Mouse (Mus musculus) forebrain, embryonic 11.5 days (tissue): ENCODE results near the gene Tmem88b. TPM values are rescaled to one million over a fixed set of nuclear protein-coding genes. Genes with fewer than 3 reads are reported as not detected.

Source experiments
- ATAC-seq: fragments of 200-750 bp; cut with Nextera tagmentation; replicated peaks from 2 replicates; pipeline ENCODE4 v1.8.0; 2017; ENCODE audit warnings: moderate TSS enrichment; ENCODE audit not compliant: low FRiP score
- DNase-seq: peaks from one replicate; pipeline ENCODE4 v3.0.0-alpha.2; 2017; ENCODE audit warnings: low spot score
- H3K27ac ChIP-seq: fragments of 300-500 bp; sonication (generic); 2 replicates; pipeline ENCODE4 v1.5.1; 2014; ENCODE audit warnings: low read depth, low read length
- H3K27me3 ChIP-seq: fragments of 300-500 bp; sonication (generic); 2 replicates; pipeline ENCODE4 v1.6.1; 2014; ENCODE audit warnings: mild to moderate bottlenecking, low read length, mixed read lengths; ENCODE audit not compliant: control insufficient read depth, insufficient read depth
- H3K36me3 ChIP-seq: fragments of 300-500 bp; sonication (generic); 2 replicates; pipeline ENCODE4 v1.6.1; 2014; ENCODE audit warnings: mild to moderate bottlenecking, low read length, moderate library complexity, mixed read lengths; ENCODE audit not compliant: control insufficient read depth, insufficient read depth
- H3K4me1 ChIP-seq: fragments of 300-500 bp; sonication (generic); replicated peaks from 2 replicates; pipeline ENCODE4 v1.6.1; 2014; ENCODE audit warnings: low read length, mixed read lengths; ENCODE audit not compliant: control insufficient read depth, insufficient read depth
- H3K4me2 ChIP-seq: fragments of 300-500 bp; sonication (generic); 2 replicates; pipeline ENCODE4 v1.6.1; 2014; ENCODE audit warnings: low read depth, mild to moderate bottlenecking, low read length, moderate library complexity, mixed read lengths; ENCODE audit not compliant: severe bottlenecking
- H3K4me3 ChIP-seq: fragments of 300-500 bp; sonication (generic); 2 replicates; pipeline ENCODE4 v1.5.1; 2014; ENCODE audit warnings: low read depth, low read length
- H3K9ac ChIP-seq: fragments of 300-500 bp; sonication (generic); 2 replicates; pipeline ENCODE4 v1.6.1; 2014; ENCODE audit warnings: low read length
- H3K9me3 ChIP-seq: fragments of 300-500 bp; sonication (generic); 2 replicates; pipeline ENCODE4 v1.6.1; 2016; ENCODE audit warnings: low read length, mixed read lengths; ENCODE audit not compliant: control insufficient read depth
- WGBS: fragments of 180-500 bp; shearing (Covaris S2); extraction: QIAGEN DNeasy Blood & Tissue Kit; methylation state at CpG from one replicate; pipeline ENCODE4 v1.1.7; 2014; 5-methylcytosine and 5-hydroxymethylcytosine counted together
- polyA plus RNA-seq: library from polyadenylated mRNA; unstranded; fragments of >200 nt; fragmentation: Nextera tagmentation; extraction: Ambion mirVana; gene quantifications from 2 replicates; pipeline ENCODE4 v1.2.1, GENCODE M21; 2014

The Tmem88b gene
- polyA plus RNA-seq, 1 experiment from 2014 or later: 0.43 TPM

DNA sequence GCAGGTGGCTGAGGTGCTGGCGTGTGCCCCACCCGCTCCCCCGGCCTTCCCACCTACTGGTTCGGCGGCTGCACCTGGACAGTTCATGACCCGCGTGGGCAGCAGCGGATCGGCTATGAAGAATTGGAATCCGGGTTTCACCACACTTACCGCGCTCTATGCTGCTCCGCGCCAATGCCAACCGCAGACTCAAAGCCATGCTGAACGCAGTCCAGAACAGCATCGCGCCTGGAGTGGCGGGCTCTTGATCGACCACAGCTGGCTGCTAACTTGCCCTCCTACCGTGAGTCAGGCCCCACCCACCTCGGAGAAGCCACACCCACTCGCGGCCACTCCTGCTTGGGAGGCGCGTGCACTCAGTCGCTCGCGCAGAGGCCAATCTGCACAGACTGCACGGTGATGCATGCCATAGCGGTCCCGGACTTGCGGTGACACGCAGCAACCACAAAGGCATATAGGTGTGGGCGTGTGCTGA lies 11.4 kb downstream of the Tmem88b start, which contains the start of gene Vwa1:
TSS of gene Vwa1 (minus strand) at position 419 of the 475 bp plus-strand sequence.
- Histone ChIP-seq H3K4me1 (peaks cover 11% of the 10 kb centered on the region; the same call in 1 of the 2 replicates), H3K4me3 (peak within 1 kb of the TSS; percentile 24), H3K27me3 (peaks cover 9% of the 10 kb centered on the region), H3K9me3 (no peaks in the 10 kb centered on the region), H3K36me3 (no peaks in the 10 kb centered on the region), H3K9ac (peak within 1 kb of the TSS; percentile 42), H3K27ac (no peak within 1 kb of the TSS), H3K4me2 (peak within 1 kb of the TSS; percentile 67)
- ATAC-seq (peak; percentile 40; the same call in 1 of the 2 replicates), DNase-seq (peak; percentile 90)
- under 1% methylated on average over 35 of the region's 35 CpGs for WGBS

DNA sequence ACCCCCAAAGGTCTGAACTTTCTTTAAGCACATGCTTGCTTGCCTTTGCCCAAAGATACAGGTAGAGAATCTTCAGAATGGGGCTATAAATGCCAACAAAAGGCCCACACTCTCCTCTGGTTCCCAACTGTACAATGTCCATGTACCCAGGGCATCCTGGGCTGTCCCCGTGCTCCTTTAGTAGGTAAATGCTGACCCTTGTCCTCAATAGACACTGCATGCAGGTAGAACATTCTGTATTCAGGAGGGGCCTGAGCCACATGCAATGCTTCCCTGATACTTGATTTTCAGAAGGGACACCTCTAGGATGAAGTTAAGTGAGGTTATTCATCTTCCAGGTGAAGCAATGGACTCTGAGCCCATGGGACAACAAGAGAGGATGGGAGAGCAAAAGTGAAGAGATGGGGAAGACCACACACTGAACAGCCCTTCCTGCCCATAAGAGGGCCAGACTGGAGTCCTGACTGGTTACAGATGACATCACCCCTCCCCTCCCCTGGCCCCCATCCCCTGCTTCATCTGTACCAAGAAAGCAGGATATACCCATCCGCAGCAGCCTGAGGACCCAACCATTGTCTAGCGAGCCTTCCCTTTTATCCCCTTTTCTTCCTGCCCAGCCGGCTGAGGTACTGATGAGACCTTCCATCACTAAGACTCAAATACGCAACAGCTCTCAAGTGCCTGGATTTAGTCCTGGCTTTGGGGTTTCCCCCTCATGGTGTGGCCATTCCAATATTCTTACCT lies 12.2 kb downstream of the Tmem88b start:
- Histone ChIP-seq H3K9ac (peak overlapping the region; percentile 8), H3K36me3 (no peaks in the 10 kb centered on the region), H3K4me2 (peak overlapping the region; percentile 67; the same call in 1 of the 2 replicates), H3K9me3 (no peaks in the 10 kb centered on the region), H3K27ac (no peak overlapping the region), H3K4me1 (peaks cover 11% of the 10 kb centered on the region; the same call in 1 of the 2 replicates), H3K27me3 (peaks cover 9% of the 10 kb centered on the region), H3K4me3 (no peak overlapping the region; the same call in 1 of the 2 replicates)
- DNase-seq (no peak), ATAC-seq (no peak)
- WGBS: 28% methylated on average over 5 of the region's 5 CpGs

DNA sequence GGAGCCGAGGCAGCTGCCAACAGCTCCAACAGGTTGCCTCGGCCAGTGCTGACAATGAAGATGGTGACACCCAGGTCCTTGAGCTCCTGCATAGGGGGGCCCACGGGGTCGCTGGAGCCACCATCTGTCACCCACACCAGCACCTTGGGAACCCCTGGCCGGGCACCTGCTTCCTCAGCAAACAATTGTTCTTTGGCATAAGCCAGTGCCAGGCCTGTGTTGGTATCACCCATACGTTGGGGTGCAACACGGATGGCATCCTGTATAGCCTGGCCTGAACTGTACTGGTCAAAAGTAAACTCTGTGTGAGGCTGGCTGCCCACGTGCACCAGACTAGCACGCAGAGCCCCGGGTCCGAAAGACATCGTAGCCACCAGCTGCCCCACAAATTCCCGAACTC lies 12.9 kb downstream of the Tmem88b start:
- WGBS: 86% methylated on average over 13 of the region's 13 CpGs
- Histone ChIP-seq H3K9ac (no peak overlapping the region), H3K36me3 (no peaks in the 10 kb centered on the region), H3K4me1 (peaks cover 11% of the 10 kb centered on the region; the same call in 1 of the 2 replicates), H3K27ac (no peak overlapping the region), H3K27me3 (peaks cover 9% of the 10 kb centered on the region), H3K9me3 (no peaks in the 10 kb centered on the region), H3K4me2 (no peak overlapping the region), H3K4me3 (no peak overlapping the region)
- DNase-seq (no peak), ATAC-seq (no peak)

GRCm38 (mm10) chr4:155771706-155772105 lies 14.0 kb downstream of the Tmem88b start:
- Histone ChIP-seq H3K4me1 (peaks cover 11% of the 10 kb centered on the region; the same call in 1 of the 2 replicates), H3K36me3 (no peaks in the 10 kb centered on the region), H3K4me2 (no peak overlapping the region), H3K27me3 (peaks cover 9% of the 10 kb centered on the region), H3K4me3 (no peak overlapping the region), H3K9me3 (no peaks in the 10 kb centered on the region), H3K9ac (no peak overlapping the region), H3K27ac (no peak overlapping the region)
- 86% methylated on average over 2 of the region's 2 CpGs for WGBS
- no peak for ATAC-seq
- no peak for DNase-seq

GRCm38 (mm10) chr4:155770626-155771025 lies 15.0 kb downstream of the Tmem88b start:
- Histone ChIP-seq H3K27ac (no peak overlapping the region), H3K4me2 (peak overlapping the region; percentile 65), H3K27me3 (peaks cover 9% of the 10 kb centered on the region), H3K4me1 (peaks cover 11% of the 10 kb centered on the region; the same call in 1 of the 2 replicates), H3K36me3 (no peaks in the 10 kb centered on the region), H3K9me3 (no peaks in the 10 kb centered on the region), H3K9ac (peak overlapping the region; percentile 77), H3K4me3 (peak overlapping the region; percentile 41)
- WGBS: 39% methylated on average over 23 of the region's 24 CpGs
- ATAC-seq (no peak), DNase-seq (no peak)

- Histone ChIP-seq H3K27me3 (peaks cover 9% of the 10 kb centered on the region), H3K36me3 (no peaks in the 10 kb centered on the region), H3K27ac (no peak overlapping the region; the same call in 1 of the 2 replicates), H3K9me3 (no peaks in the 10 kb centered on the region), H3K9ac (peak overlapping the region; percentile 77), H3K4me1 (peaks cover 11% of the 10 kb centered on the region; the same call in 1 of the 2 replicates), H3K4me2 (peak overlapping the region; percentile 65), H3K4me3 (peak overlapping the region; percentile 41)
- peak; percentile 95 for DNase-seq
- WGBS: under 1% methylated on average over 39 of the region's 39 CpGs
- peak; percentile 91 for ATAC-seq
Observed at GRCm38 (mm10) chr4:155769880-155770512, 15.7 kb downstream of the Tmem88b start.

- Histone ChIP-seq H3K4me2 (peak overlapping the region; percentile 65), H3K9ac (peak overlapping the region; percentile 77), H3K9me3 (no peaks in the 10 kb centered on the region), H3K4me1 (peaks cover 8% of the 10 kb centered on the region; the same call in 1 of the 2 replicates), H3K36me3 (no peaks in the 10 kb centered on the region), H3K27me3 (peaks cover 9% of the 10 kb centered on the region), H3K27ac (no peak overlapping the region; the same call in 1 of the 2 replicates), H3K4me3 (peak overlapping the region; percentile 41)
- WGBS: 61% methylated on average over 5 of the region's 5 CpGs
- no peak for ATAC-seq
- no peak for DNase-seq
Observed at GRCm38 (mm10) chr4:155769496-155769879, 16.2 kb downstream of the Tmem88b start.

- Histone ChIP-seq H3K4me3 (no peak overlapping the region), H3K27ac (no peak overlapping the region), H3K9ac (no peak overlapping the region), H3K27me3 (no peaks in the 10 kb centered on the region), H3K36me3 (no peaks in the 10 kb centered on the region), H3K9me3 (no peaks in the 10 kb centered on the region), H3K4me1 (peaks cover 10% of the 10 kb centered on the region), H3K4me2 (no peak overlapping the region)
- DNase-seq (no peak), ATAC-seq (no peak)
- WGBS: 93% methylated on average over 3 of the region's 3 CpGs
Observed at GRCm38 (mm10) chr4:155762357-155762756, 23.3 kb downstream of the Tmem88b start.
